Mouse (Mus musculus) forebrain, embryonic 16.5 days (tissue): ENCODE measurements around the gene Gm49416. TPM values are rescaled to one million over a fixed set of nuclear protein-coding genes. Genes with fewer than 3 reads are reported as not detected.

Source experiments
- ATAC-seq: fragments of 200-750 bp; cut with Nextera tagmentation; 2 replicates; pipeline ENCODE4 v1.8.0; 2017; ENCODE audit warnings: mild to moderate bottlenecking, moderate library complexity
- H3K27ac ChIP-seq: fragments of 300-500 bp; sonication (generic); 2 replicates; pipeline ENCODE4 v1.5.1; 2014; ENCODE audit warnings: low read length, control low read depth
- H3K27me3 ChIP-seq: fragments of 300-500 bp; sonication (generic); replicated peaks from 2 replicates; pipeline ENCODE4 v1.6.1; 2014; ENCODE audit warnings: low read length; ENCODE audit not compliant: control insufficient read depth, insufficient read depth
- H3K36me3 ChIP-seq: fragments of 300-500 bp; sonication (generic); 2 replicates; pipeline ENCODE4 v1.6.1; 2014; ENCODE audit not compliant: control insufficient read depth, insufficient read depth
- H3K4me1 ChIP-seq: fragments of 300-500 bp; sonication (generic); replicated peaks from 2 replicates; pipeline ENCODE4 v1.6.1; 2014; ENCODE audit warnings: low read length; ENCODE audit not compliant: control insufficient read depth, insufficient read depth
- H3K4me2 ChIP-seq: fragments of 300-500 bp; sonication (generic); 2 replicates; pipeline ENCODE4 v1.6.1; 2014; ENCODE audit warnings: mild to moderate bottlenecking, low read length, control low read depth
- H3K4me3 ChIP-seq: fragments of 300-500 bp; sonication (generic); replicated peaks from 2 replicates; pipeline ENCODE4 v1.5.1; 2014; ENCODE audit warnings: mild to moderate bottlenecking, low read length, control low read depth
- H3K9ac ChIP-seq: fragments of 300-500 bp; sonication (generic); replicated peaks from 2 replicates; pipeline ENCODE4 v1.6.1; 2014; ENCODE audit warnings: low read depth, low read length, control low read depth
- H3K9me3 ChIP-seq: fragments of 300-500 bp; sonication (generic); 2 replicates; pipeline ENCODE4 v1.6.1; 2016; ENCODE audit warnings: low read length; ENCODE audit not compliant: control insufficient read depth
- WGBS: fragments of 180-500 bp; shearing (Covaris S2); extraction: QIAGEN DNeasy Blood & Tissue Kit; methylation state at CpG from one replicate; pipeline ENCODE4 v1.1.7; 2014; 5-methylcytosine and 5-hydroxymethylcytosine counted together
- polyA plus RNA-seq: library from polyadenylated mRNA; unstranded; fragments of >200 nt; fragmentation: Nextera tagmentation; extraction: Ambion mirVana; gene quantifications from 2 replicates; pipeline ENCODE4 v1.2.1, GENCODE M21; 2015

Gene Gm49416
- polyA plus RNA-seq, 1 experiment from 2014 or later: 0.34 TPM

DNA sequence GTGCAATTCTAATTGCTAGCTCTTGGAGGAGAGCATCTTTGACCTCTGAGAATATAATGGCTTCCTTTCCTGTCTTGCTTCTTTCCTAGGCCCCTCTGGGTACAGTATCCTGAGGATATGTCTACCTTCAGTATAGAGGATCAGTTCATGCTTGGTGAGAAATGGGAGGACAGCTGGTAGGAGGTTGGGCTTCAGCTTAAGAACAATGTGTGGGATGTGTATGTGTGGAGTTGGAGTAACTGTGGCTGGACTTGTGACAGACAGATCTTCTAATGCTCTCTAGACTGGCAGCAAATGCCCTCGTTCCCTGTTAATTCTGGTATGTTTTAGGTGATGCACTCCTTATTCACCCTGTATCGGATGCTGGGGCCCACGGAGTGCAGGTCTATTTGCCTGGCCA is 25.5 kb downstream of the Gm49416 start:
- WGBS: 98% methylated on average over 3 of the region's 3 CpGs
- Histone ChIP-seq H3K9ac (no peak overlapping the region), H3K4me3 (no peak overlapping the region), H3K4me2 (no peak overlapping the region), H3K27ac (no peak overlapping the region), H3K9me3 (no peaks in the 10 kb centered on the region), H3K4me1 (no peaks in the 10 kb centered on the region), H3K36me3 (peaks cover 65% of the 10 kb centered on the region), H3K27me3 (no peaks in the 10 kb centered on the region)
- no peak for ATAC-seq

DNA sequence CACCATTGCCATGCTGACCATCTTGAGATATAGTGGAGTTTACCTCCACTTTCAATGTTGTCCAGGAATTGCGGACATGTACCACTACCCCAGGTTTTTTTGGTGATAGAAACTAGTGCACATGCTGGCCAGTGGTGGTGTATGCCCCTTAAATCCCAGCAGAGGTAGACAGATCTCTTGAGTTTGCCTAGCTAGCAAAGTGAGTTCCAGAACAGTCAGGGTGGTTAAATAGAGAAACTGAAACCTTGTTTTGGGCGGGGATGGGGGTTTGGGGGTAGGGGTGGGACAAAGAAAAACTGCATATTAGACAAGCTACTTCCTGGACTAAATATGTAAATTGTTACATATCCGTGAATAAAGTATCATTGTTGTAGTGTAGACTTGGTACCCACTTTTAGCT is 30.3 kb downstream of the Gm49416 start:
- H3K9ac ChIP-seq: no peak overlapping the region
- H3K9me3 ChIP-seq: no peaks in the 10 kb centered on the region
- no peak overlapping the region for H3K27ac ChIP-seq
- H3K4me2 ChIP-seq: no peak overlapping the region
- WGBS: 87% methylated on average over 3 of the region's 3 CpGs
- no peak overlapping the region for H3K4me3 ChIP-seq
- H3K4me1 ChIP-seq: peaks cover 17% of the 10 kb centered on the region
- H3K36me3 ChIP-seq: peaks cover 27% of the 10 kb centered on the region
- no peaks in the 10 kb centered on the region for H3K27me3 ChIP-seq
- no peak for ATAC-seq

DNA sequence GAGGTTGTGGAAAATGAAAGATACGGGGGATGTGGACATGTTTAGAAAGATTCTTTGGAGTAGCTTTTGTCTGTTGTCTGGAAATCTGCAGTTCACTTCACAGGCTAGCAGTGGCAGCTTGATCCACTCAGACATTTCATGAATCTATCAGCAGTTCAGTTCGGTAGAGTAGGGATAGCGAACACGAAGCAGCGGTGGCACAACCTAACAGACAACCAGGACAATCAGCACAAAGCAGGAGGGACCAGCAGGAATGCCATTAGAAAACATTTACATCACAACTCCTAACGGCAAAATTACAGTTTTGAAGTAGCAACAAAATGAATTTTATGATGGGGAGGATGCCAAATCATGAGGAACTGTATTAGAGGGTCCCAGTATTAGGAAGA is 31.0 kb downstream of the Gm49416 start:
- WGBS: 70% methylated on average over 6 of the region's 6 CpGs
- no peak for ATAC-seq
- Histone ChIP-seq H3K9me3 (no peaks in the 10 kb centered on the region), H3K4me1 (peaks cover 17% of the 10 kb centered on the region), H3K27ac (peak overlapping the region; percentile 63), H3K27me3 (no peaks in the 10 kb centered on the region), H3K4me3 (peak overlapping the region; percentile 91), H3K36me3 (peaks cover 22% of the 10 kb centered on the region), H3K4me2 (peak overlapping the region; percentile 92), H3K9ac (no peak overlapping the region; the same call in 1 of the 2 replicates)

DNA sequence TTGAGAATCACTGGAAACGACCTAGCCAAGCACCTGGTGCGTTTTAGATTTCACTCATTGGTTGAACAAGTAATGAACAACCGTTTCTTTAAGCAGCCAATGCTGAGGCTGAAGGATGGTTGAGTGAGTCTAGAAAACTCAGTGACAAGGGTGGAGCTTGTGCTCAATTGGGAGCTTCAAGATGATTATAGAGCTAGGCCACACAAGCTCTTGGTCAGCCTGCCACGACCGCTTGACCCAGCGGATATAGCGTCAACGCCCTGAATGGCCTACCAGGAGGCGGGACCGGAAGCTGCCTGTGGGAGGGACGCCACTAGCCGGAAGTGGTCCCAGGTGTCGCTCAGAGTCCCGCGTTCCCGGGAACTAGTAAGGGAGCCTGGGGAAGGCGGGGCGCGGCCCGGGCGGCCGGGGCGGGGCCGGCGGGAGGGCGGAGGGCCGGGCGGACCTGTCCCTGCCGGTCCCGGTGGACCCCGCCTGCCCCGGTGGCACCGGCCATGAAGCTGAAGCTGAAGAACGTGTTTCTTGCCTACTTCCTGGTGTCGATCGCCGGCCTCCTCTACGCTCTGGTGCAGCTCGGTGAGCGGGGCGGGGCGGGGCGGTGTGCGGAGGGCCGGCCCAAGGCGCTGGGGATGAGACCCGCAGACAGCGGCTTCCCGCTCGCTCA is 31.5 kb downstream of the Gm49416 start, which contains the start of gene B3gat3:
Gene B3gat3 (plus strand): TSS at position 302 of the 664 bp plus-strand sequence.
- H3K4me3 ChIP-seq: peak within 1 kb of the TSS; percentile 91
- peaks cover 17% of the 10 kb centered on the region for H3K4me1 ChIP-seq
- H3K9me3 ChIP-seq: no peaks in the 10 kb centered on the region
- H3K9ac ChIP-seq: peak within 1 kb of the TSS; percentile 91
- no peaks in the 10 kb centered on the region for H3K27me3 ChIP-seq
- H3K4me2 ChIP-seq: peak within 1 kb of the TSS; percentile 92
- ATAC-seq: peak; percentile 97
- H3K27ac ChIP-seq: peak within 1 kb of the TSS; percentile 63
- WGBS: 2% methylated on average over 48 of the region's 50 CpGs
- peaks cover 18% of the 10 kb centered on the region for H3K36me3 ChIP-seq

DNA sequence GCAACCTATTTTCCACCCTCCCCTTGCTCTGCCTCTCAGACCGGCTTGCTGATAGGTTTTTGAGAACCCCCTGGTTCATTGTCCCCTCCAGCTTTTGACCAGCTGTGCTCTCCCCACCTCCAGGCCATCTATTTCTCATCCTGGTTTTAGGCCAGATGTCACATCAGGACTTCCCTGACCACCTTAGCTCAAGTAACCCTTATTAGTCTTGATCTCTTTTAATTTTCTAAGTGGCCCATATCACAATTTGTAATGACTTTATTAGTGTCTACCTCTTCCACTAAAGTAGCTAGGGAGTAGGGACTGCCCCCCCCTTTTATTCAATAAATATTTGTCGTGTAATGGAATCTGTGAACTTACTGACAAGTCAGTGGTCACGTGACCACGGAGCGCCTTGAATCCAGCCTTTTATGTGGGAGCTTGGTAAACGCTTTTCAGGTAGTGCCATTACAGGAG is 32.1 kb downstream of the Gm49416 start:
- H3K27ac ChIP-seq: peak overlapping the region; percentile 63
- no peaks in the 10 kb centered on the region for H3K9me3 ChIP-seq
- peak overlapping the region; percentile 92 for H3K4me2 ChIP-seq
- under 1% methylated on average over 6 of the region's 6 CpGs for WGBS
- peaks cover 11% of the 10 kb centered on the region for H3K36me3 ChIP-seq
- peak overlapping the region; percentile 91 for H3K9ac ChIP-seq
- H3K4me1 ChIP-seq: peaks cover 17% of the 10 kb centered on the region
- H3K27me3 ChIP-seq: no peaks in the 10 kb centered on the region
- no peak for ATAC-seq
- peak overlapping the region; percentile 91 for H3K4me3 ChIP-seq

DNA sequence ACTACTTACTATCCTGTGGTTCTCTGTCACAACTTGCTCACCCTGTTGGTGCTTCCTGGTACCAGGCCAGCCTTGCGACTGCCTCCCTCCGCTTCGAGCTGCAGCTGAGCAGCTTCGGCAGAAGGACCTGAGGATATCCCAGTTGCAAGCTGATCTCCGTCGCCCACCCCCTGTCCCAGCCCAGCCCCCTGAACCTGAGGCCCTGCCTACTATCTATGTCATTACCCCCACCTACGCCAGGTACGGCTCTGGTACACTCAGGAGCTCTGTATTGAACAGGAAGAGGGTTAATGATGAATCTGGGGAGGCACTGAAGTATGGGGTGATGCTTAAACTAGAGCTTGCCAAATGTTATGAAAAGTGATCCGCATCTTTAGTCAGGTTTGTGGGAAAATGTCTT is 33.0 kb downstream of the Gm49416 start:
- no peaks in the 10 kb centered on the region for H3K27me3 ChIP-seq
- H3K4me1 ChIP-seq: peaks cover 17% of the 10 kb centered on the region
- H3K27ac ChIP-seq: no peak overlapping the region
- no peak overlapping the region for H3K4me3 ChIP-seq
- no peak overlapping the region for H3K4me2 ChIP-seq
- ATAC-seq: no peak
- no peak overlapping the region for H3K9ac ChIP-seq
- 83% methylated on average over 9 of the region's 9 CpGs for WGBS
- no peaks in the 10 kb centered on the region for H3K9me3 ChIP-seq
- H3K36me3 ChIP-seq: peaks cover 3% of the 10 kb centered on the region

DNA sequence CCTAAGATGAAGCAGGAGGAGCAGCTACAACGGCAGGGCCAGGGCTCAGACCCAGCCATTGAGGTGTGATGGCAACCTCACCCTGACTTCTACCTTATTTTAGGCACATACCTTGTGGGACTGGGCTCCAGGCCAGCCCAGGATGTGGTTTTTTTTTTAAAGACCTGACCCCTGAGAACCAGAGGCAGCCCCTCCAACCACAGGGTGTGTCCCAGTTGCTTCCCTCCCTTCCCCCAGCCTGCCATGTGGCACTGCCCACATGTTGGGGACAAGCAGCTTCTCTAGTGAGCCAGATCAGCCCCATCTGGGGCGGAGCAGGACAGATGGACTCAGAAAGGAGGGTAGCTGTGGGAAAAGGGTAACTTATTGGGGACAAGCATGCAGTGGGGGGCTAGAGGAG is 38.0 kb downstream of the Gm49416 start:
- Histone ChIP-seq H3K27me3 (no peaks in the 10 kb centered on the region), H3K9me3 (no peaks in the 10 kb centered on the region), H3K9ac (no peak overlapping the region), H3K4me2 (no peak overlapping the region), H3K4me1 (peaks cover 14% of the 10 kb centered on the region), H3K27ac (no peak overlapping the region), H3K4me3 (no peak overlapping the region), H3K36me3 (peaks cover 2% of the 10 kb centered on the region)
- ATAC-seq: no peak
- 98% methylated on average over 2 of the region's 2 CpGs for WGBS

DNA sequence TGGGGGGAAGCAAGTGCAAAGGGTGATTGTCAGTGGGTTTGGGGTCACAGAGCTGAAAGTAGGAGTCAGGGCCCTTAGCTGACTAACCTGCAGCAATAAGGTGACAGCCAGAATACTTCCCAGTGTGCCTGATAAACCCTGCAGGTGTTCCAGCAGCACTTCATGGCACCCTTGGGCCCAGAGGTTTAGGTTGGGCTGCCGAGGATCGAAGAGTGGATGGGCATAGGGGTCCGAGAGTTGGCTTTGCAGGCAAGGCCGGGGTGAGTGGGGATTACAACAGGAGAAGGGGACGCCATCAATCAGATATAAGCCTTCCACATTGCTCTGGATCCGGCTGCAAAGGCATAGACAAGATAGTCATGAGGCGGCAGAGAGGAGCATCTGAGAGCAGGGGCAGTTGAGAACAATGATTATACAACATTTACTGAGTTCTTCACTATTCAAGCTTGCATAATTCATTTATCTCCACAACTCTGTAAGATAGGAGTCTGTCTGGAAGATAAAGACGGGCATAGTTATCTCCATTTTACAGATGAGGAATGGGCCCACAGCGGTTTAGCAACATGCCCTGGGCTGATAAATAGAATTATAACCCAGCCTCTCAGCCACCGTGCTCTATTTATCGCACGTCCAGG is 39.3 kb downstream of the Gm49416 start:
- WGBS: 86% methylated on average over 12 of the region's 12 CpGs
- no peak overlapping the region for H3K4me3 ChIP-seq
- peaks cover 13% of the 10 kb centered on the region for H3K4me1 ChIP-seq
- H3K27me3 ChIP-seq: no peaks in the 10 kb centered on the region
- peaks cover 2% of the 10 kb centered on the region for H3K36me3 ChIP-seq
- H3K27ac ChIP-seq: no peak overlapping the region
- H3K9me3 ChIP-seq: no peaks in the 10 kb centered on the region
- ATAC-seq: no peak
- H3K9ac ChIP-seq: no peak overlapping the region
- H3K4me2 ChIP-seq: no peak overlapping the region

DNA sequence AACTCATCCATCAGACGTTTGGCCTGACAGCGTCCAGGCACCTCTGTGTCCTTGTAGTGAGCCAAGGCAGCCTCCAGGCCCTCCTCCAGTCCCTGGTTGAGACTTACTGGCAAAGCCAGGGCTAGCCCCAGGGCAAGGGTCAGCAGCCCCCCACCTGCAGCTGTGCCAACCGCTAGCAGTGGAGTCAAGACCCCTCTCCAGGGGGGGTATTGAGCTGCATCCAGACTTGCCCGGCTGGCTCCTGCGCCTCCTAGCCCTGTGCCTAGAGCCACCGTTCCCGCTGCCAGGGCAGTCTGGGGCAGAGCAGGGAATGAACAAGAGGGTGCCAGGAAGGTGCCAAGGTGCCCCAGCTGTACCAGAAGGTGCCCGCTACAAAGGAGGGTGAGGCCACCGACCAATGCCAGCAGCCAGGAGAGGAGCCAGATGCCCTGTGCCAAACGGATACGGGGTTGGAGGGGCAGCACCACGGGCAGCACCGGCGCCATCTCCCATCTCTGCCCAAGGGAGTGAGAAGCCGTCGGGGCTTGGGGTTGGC is 40.0 kb downstream of the Gm49416 start:
- peak overlapping the region; percentile 57 for H3K4me2 ChIP-seq
- H3K9ac ChIP-seq: peak overlapping the region; percentile 16; the same call in 1 of the 2 replicates

More for the DNA sequence above, 40.0 kb downstream of the Gm49416 start:
- ATAC-seq: peak; percentile 34
- Histone ChIP-seq H3K4me1 (peaks cover 13% of the 10 kb centered on the region), H3K4me3 (peak overlapping the region; percentile 42), H3K27ac (no peak overlapping the region), H3K36me3 (peaks cover 2% of the 10 kb centered on the region), H3K9me3 (no peaks in the 10 kb centered on the region), H3K27me3 (no peaks in the 10 kb centered on the region)
- 14% methylated on average over 16 of the region's 16 CpGs for WGBS
